Mouse (Mus musculus) hindbrain, embryonic 12.5 days (tissue): ENCODE data around the gene Celsr3. TPM values are rescaled to one million over a fixed set of nuclear protein-coding genes. Genes with fewer than 3 reads are reported as not detected.

Source experiments
- microRNA-seq: library from miRNA; unstranded; fragments of <30 nt; microRNA quantifications from one replicate; pipeline ENCODE4, GENCODE M21; 2017
- polyA plus RNA-seq: library from polyadenylated mRNA; unstranded; fragments of >200 nt; fragmentation: Nextera tagmentation; extraction: Ambion mirVana; gene quantifications from 2 replicates; pipeline ENCODE4 v1.2.1, GENCODE M21; 2016

The Celsr3 gene
- polyA plus RNA-seq, 1 experiment from 2014 or later: 11.9 TPM

Small RNAs within 50 kb of the gene (microRNA-seq; reads per million reads assigned to microRNA genes)
- gene Gm23156: not detected

Other genes starting within 250 kb of the Celsr3 start
- 290 and 293 TPM in 2 replicates for gene Wdr6, start 247.6 kb upstream of the Celsr3 start, polyA plus RNA-seq
- 19.0 and 19.9 TPM in 2 replicates for gene P4htm, start 228.7 kb upstream of the Celsr3 start, polyA plus RNA-seq
- 50.4 and 54.8 TPM in 2 replicates for gene Arih2, start 176.9 kb upstream of the Celsr3 start, polyA plus RNA-seq
- gene Slc25a20, start 164.2 kb upstream of the Celsr3 start, polyA plus RNA-seq: 40.0 and 41.4 TPM in 2 replicates
- 59.3 and 63.8 TPM in 2 replicates for gene Prkar2a, start 137.0 kb upstream of the Celsr3 start, polyA plus RNA-seq
- 140 and 154 TPM in 2 replicates for gene Ip6k2, start 42.5 kb upstream of the Celsr3 start, polyA plus RNA-seq
- gene Nckipsd, start 18.0 kb upstream of the Celsr3 start, polyA plus RNA-seq: 20.2 and 23.3 TPM in 2 replicates
- gene Slc26a6, start 27.0 kb downstream of the Celsr3 start, polyA plus RNA-seq: 12.7 and 16.5 TPM in 2 replicates
- gene Tmem89, start 88.3 kb downstream of the Celsr3 start, polyA plus RNA-seq: 0.44 and 0.48 TPM in 2 replicates
- gene Uqcrc1, start 110.3 kb downstream of the Celsr3 start, polyA plus RNA-seq: 346 and 367 TPM in 2 replicates
- gene Col7a1, start 127.3 kb downstream of the Celsr3 start, polyA plus RNA-seq: 3.1 and 3.9 TPM in 2 replicates
- gene Ucn2, start 159.7 kb downstream of the Celsr3 start, polyA plus RNA-seq: not detected in 2 replicates
- 20.1 and 24.0 TPM in 2 replicates for gene Pfkfb4, start 165.5 kb downstream of the Celsr3 start, polyA plus RNA-seq
- 52.3 and 56.6 TPM in 2 replicates for gene Shisa5, start 212.2 kb downstream of the Celsr3 start, polyA plus RNA-seq
- gene Trex1, start 233.4 kb downstream of the Celsr3 start, polyA plus RNA-seq: 8.0 and 9.9 TPM in 2 replicates
- gene Atrip, start 247.8 kb downstream of the Celsr3 start, polyA plus RNA-seq: 29.3 and 31.8 TPM in 2 replicates